Mouse (Mus musculus): ENCODE data around the gene Tceal7. TPM values are rescaled to one million over a fixed set of nuclear protein-coding genes. Genes with fewer than 3 reads are reported as not detected.
"Not testable (repeated sequence)": the region's sequence is repeated elsewhere in the genome, so short reads cannot be mapped to it uniquely, and the experiment has no call there.

Tceal7 gene
- total RNA-seq (2021) (under 1 TPM; 0.34 to 0.86 TPM), polyA plus RNA-seq (2012; rRNA removed) (0.18 TPM in 1 of 2 replicates, not detected in the other)
- long read RNA-seq = 0 reads

DNA sequence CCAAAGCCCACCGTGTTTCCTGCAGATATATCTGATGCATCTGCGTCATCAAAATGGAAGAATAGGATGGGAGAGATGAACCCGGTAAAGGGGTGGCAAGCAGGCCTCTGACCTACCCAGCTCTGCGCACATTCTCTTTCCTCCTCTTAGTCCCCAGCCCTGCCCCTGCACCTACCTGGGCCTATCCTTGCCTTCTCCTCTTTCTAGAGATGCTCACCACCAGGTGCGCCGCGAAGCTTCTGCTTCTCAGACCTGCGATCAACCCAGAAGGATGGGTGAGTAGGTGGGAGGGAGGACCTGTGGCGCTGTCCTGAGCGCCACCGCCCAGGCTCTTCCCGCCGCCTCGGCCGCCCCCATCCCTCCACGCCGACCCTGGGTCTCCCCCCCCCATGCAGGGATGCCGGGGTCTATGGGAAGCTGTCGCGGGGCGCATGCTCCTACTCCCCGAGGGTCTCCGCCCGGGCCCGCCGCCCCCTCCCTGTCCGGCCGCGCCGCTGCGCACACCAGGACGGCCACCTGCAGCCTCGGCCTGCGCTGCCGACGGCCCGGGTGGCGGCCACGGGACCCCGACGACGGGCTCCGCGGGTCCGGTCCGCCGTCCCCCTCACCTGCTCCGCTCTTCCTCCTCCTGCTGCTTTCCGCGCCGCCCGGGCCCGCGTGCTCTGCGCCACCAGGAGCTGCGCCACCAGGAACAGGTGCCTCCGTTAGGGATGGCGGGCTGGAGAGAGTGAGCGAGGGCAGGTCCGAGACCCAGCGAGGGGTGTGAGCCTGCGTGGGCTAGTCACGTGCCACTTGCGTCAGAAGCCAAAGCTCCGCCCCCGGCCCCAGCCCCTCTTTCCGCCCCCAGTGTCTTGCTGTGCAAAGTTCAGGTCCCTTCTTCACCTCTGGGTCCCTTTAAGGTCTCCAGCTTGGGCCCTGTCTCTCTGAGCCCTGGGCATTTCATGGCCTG, at the start of gene Tceal7, which contains the start of gene Bex1:
Tceal7 (plus strand) TSS at position 51 of the 949 bp plus-strand sequence.
Bex1 (minus strand) TSS at position 785 of the 949 bp plus-strand sequence.
- intact Hi-C loops (cut with DNase I); H3K27me3 ChIP-seq (ENCODE audit: control insufficient read depth, insufficient read depth, low read length); H3K4me1 ChIP-seq (ENCODE audit: control insufficient read depth, insufficient read depth, low read length); H3K4me3 ChIP-seq; H3K36me3 ChIP-seq (ENCODE audit: control insufficient read depth, insufficient read depth, low read length); DNase-seq; H3K27ac ChIP-seq; H3K79me2 ChIP-seq (replicated peaks; ENCODE audit: control insufficient read depth, insufficient read depth, low read length); H3K9ac ChIP-seq (ENCODE audit: low read depth, low read length): not testable (repeated sequence)
- WGBS = 26% methylated on average over 16 of the region's 67 CpGs

DNA sequence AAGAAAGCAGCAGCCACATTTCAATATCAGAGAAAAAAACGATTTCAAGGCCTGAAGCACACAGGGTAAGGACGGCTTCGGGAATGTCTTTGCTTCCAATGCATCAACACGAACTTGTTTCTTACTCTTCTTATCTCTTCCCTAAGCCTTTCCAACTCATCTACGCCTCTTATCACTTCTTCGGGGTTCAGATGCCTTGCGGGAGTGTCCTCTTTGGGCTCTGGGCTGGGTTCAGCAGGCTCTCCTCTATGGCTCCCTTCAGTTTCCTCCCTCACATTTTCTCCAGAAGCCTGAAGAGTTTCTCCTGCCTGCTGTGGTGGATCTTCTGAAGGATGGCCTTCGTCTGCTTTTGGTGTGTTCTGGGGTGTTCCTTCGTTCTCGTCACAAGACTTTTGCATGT, 44.0 kb upstream of the Tceal7 start:
- Histone ChIP-seq H3K4me3 (no peak overlapping the region), H3K9ac (ENCODE audit: low read depth, low read length) (no peak overlapping the region)
- no peak for DNase-seq

GRCm38 (mm10) chrX:136171189-136172117, 43.1 kb upstream of the Tceal7 start:
- H3K27me3 ChIP-seq (ENCODE audit: control insufficient read depth, insufficient read depth, low read length) = no peaks in the 10 kb centered on the region
- peak overlapping the region; percentile 61 for H3K4me3 ChIP-seq
- peak; percentile 55 to 60 for DNase-seq
- WGBS = 19% methylated on average over 24 of the region's 24 CpGs
- H3K27ac ChIP-seq = peak overlapping the region; percentile 80
- TF ChIP-seq EP300 (IDR thresholded peaks at IDR 0.05; ENCODE audit: insufficient read depth, low read depth, low read length) (no peak), CTCF (IDR thresholded peaks at IDR 0.05) (no peak), POLR2A (IDR thresholded peaks at IDR 0.05; ENCODE audit: insufficient read depth, low read depth, low read length) (no peak)
- no peaks in the 10 kb centered on the region for H3K36me3 ChIP-seq (ENCODE audit: control insufficient read depth, insufficient read depth, low read length)
- intact Hi-C loops (cut with DNase I) = loop anchor here (5.0 kb wide), 1 partner anchor 876 kb away; the partner anchor contains the start of gene Fam199x
- H3K9ac ChIP-seq (ENCODE audit: low read depth, low read length) = peak overlapping the region; percentile 83
- H3K4me1 ChIP-seq (ENCODE audit: control insufficient read depth, insufficient read depth, low read length) = no peaks in the 10 kb centered on the region
- no peaks in the 10 kb centered on the region for H3K79me2 ChIP-seq (replicated peaks; ENCODE audit: control insufficient read depth, insufficient read depth, low read length)

More for the DNA sequence above, 44.0 kb upstream of the Tceal7 start:
- no peaks in the 10 kb centered on the region for H3K79me2 ChIP-seq (replicated peaks; ENCODE audit: control insufficient read depth, insufficient read depth, low read length)
- no peaks in the 10 kb centered on the region for H3K4me1 ChIP-seq (ENCODE audit: control insufficient read depth, insufficient read depth, low read length)
- TF ChIP-seq EP300 (IDR thresholded peaks at IDR 0.05; ENCODE audit: insufficient read depth, low read depth, low read length) (no peak), POLR2A (IDR thresholded peaks at IDR 0.05; ENCODE audit: insufficient read depth, low read depth, low read length) (no peak), CTCF (IDR thresholded peaks at IDR 0.05) (no peak)
- no peaks in the 10 kb centered on the region for H3K36me3 ChIP-seq (ENCODE audit: control insufficient read depth, insufficient read depth, low read length)
- intact Hi-C loops (cut with DNase I) = loop anchor here (5.0 kb wide), 1 partner anchor 877 kb away; the partner anchor contains the start of gene Fam199x
- no peaks in the 10 kb centered on the region for H3K27me3 ChIP-seq (ENCODE audit: control insufficient read depth, insufficient read depth, low read length)
- no peak overlapping the region for H3K27ac ChIP-seq
- 48% methylated on average over 10 of the region's 10 CpGs for WGBS

DNA sequence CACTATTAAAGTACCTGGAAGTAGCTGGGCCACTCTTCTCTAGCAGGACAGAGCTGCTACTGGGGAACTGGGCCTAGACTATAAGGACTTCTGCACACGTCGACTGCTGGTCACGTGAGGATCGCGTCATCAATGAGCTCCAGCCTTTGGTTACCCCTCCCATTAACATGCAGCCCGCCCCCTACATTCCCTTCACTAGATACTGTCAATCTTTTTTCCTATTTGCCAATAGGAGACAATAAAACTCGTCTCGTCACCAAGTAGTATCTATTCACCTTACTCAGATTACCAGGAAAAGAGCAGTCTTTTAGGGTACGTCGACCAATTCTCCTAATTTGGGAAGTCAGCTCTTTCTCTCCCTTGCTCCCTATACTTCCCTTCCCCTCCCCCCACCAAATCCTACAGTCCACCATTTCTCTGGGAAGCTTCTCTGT, 42.4 kb upstream of the Tceal7 start, which contains the start of gene Tceal8:
Tceal8 (minus strand) TSS at position 225 of the 434 bp plus-strand sequence.
- TF ChIP-seq EP300 (IDR thresholded peaks at IDR 0.05; ENCODE audit: insufficient read depth, low read depth, low read length) = no peak
- TF ChIP-seq POLR2A (IDR thresholded peaks at IDR 0.05; ENCODE audit: insufficient read depth, low read depth, low read length) = peak; percentile 92
- peak within 1 kb of the TSS; percentile 83 for H3K9ac ChIP-seq (ENCODE audit: low read depth, low read length)
- H3K79me2 ChIP-seq (replicated peaks; ENCODE audit: control insufficient read depth, insufficient read depth, low read length) = no peaks in the 10 kb centered on the region
- peak; percentile 74 to 84 for DNase-seq
- intact Hi-C loops (cut with DNase I) = loop anchor here (5.0 kb wide), 1 partner anchor 875 kb away; the partner anchor contains the start of gene Fam199x
- no peaks in the 10 kb centered on the region for H3K4me1 ChIP-seq (ENCODE audit: control insufficient read depth, insufficient read depth, low read length)
- peak within 1 kb of the TSS; percentile 80 for H3K27ac ChIP-seq
- H3K36me3 ChIP-seq (ENCODE audit: control insufficient read depth, insufficient read depth, low read length) = no peaks in the 10 kb centered on the region
- peak within 1 kb of the TSS; percentile 61 for H3K4me3 ChIP-seq
- H3K27me3 ChIP-seq (ENCODE audit: control insufficient read depth, insufficient read depth, low read length) = no peaks in the 10 kb centered on the region
- 24% methylated on average over 10 of the region's 10 CpGs for WGBS

- H3K27me3 ChIP-seq (ENCODE audit: control insufficient read depth, insufficient read depth, low read length) = no peaks in the 10 kb centered on the region
- intact Hi-C loops (cut with DNase I) = loop anchor here (5.0 kb wide), 1 partner anchor 875 kb away; the partner anchor contains the start of gene Fam199x
Measured at GRCm38 (mm10) chrX:136172786-136173185, 41.8 kb upstream of the Tceal7 start.

More at GRCm38 (mm10) chrX:136172786-136173185, 41.8 kb upstream of the Tceal7 start:
- Histone ChIP-seq H3K9ac (ENCODE audit: low read depth, low read length) (no peak overlapping the region; the same call in 1 of the 2 replicates), H3K79me2 (replicated peaks; ENCODE audit: control insufficient read depth, insufficient read depth, low read length) (no peaks in the 10 kb centered on the region), H3K36me3 (ENCODE audit: control insufficient read depth, insufficient read depth, low read length) (no peaks in the 10 kb centered on the region), H3K27ac (peak overlapping the region; percentile 80), H3K4me1 (ENCODE audit: control insufficient read depth, insufficient read depth, low read length) (no peaks in the 10 kb centered on the region), H3K4me3 (peak overlapping the region; percentile 61)
- WGBS = 24% methylated on average over 10 of the region's 10 CpGs
- DNase-seq = no peak
- TF ChIP-seq POLR2A (IDR thresholded peaks at IDR 0.05; ENCODE audit: insufficient read depth, low read depth, low read length) (no peak), CTCF (IDR thresholded peaks at IDR 0.05) (no peak), EP300 (IDR thresholded peaks at IDR 0.05; ENCODE audit: insufficient read depth, low read depth, low read length) (no peak)

Data from heart, adult 2 months (tissue).